Mouse (Mus musculus) G1E-ER4 (cell line): ENCODE data around the gene Pnpo. TPM values are rescaled to one million over a fixed set of nuclear protein-coding genes. Genes with fewer than 3 reads are reported as not detected.

Experiments used
- GATA1 ChIP-seq: IDR thresholded peaks from one replicate; pipeline ENCODE4 v1.8.0; 2012; ENCODE audit warnings: low read length, inconsistent platforms
- polyA plus RNA-seq: library from polyadenylated mRNA; stranded (reverse); fragments of >175 nt; gene quantifications from 2 replicates; pipeline ENCODE4 v1.2.3, GENCODE M21; 2012

Pnpo gene
- polyA plus RNA-seq, 1 experiment = 42.4 TPM

GRCm38 (mm10) chr11:96975511-96976378, 32.0 kb upstream of the Pnpo start:
- TF ChIP-seq GATA1 = no peak

GRCm38 (mm10) chr11:96974813-96975212, 31.0 kb upstream of the Pnpo start:
- no peak for TF ChIP-seq GATA1

GRCm38 (mm10) chr11:96973426-96973964, 29.7 kb upstream of the Pnpo start:
- TF ChIP-seq GATA1 = no peak

- no peak for TF ChIP-seq GATA1
These were observed 29.1 kb upstream of the Pnpo start for GRCm38 (mm10) chr11:96972906-96973305.

GRCm38 (mm10) chr11:96970341-96970740, 26.6 kb upstream of the Pnpo start:
- TF ChIP-seq GATA1 = no peak

GRCm38 (mm10) chr11:96969746-96970145, 26.0 kb upstream of the Pnpo start:
- no peak for TF ChIP-seq GATA1

- no peak for TF ChIP-seq GATA1
These were observed 25.5 kb upstream of the Pnpo start for GRCm38 (mm10) chr11:96969280-96969722.

- no peak for TF ChIP-seq GATA1
These were observed 24.7 kb upstream of the Pnpo start for GRCm38 (mm10) chr11:96968476-96968875.

- TF ChIP-seq GATA1 = no peak
These were observed 23.9 kb upstream of the Pnpo start for GRCm38 (mm10) chr11:96967544-96968269.

- no peak for TF ChIP-seq GATA1
These were observed 23.2 kb upstream of the Pnpo start for GRCm38 (mm10) chr11:96966914-96967543.

- TF ChIP-seq GATA1 = no peak
These were observed 22.4 kb upstream of the Pnpo start for GRCm38 (mm10) chr11:96966172-96966571.

- TF ChIP-seq GATA1 = no peak
These were observed 19.8 kb upstream of the Pnpo start for GRCm38 (mm10) chr11:96963580-96963979.

GRCm38 (mm10) chr11:96957061-96957805, 13.4 kb upstream of the Pnpo start:
- no peak for TF ChIP-seq GATA1

GRCm38 (mm10) chr11:96956009-96956724, 12.4 kb upstream of the Pnpo start:
- no peak for TF ChIP-seq GATA1
